Mouse (Mus musculus) midbrain, embryonic 16.5 days (tissue): ENCODE measurements around the gene Dmpk. TPM values are rescaled to one million over a fixed set of nuclear protein-coding genes. Genes with fewer than 3 reads are reported as not detected.

Experiments used
- ATAC-seq: fragments of 200-750 bp; cut with Nextera tagmentation; 2 replicates; pipeline ENCODE4 v1.8.0; 2017; ENCODE audit warnings: moderate TSS enrichment
- H3K27ac ChIP-seq: fragments of 300-500 bp; sonication (generic); 2 replicates; pipeline ENCODE4 v1.5.1; 2014; ENCODE audit warnings: mild to moderate bottlenecking, low read length, mixed read lengths
- H3K27me3 ChIP-seq: fragments of 300-500 bp; sonication (generic); 2 replicates; pipeline ENCODE4 v1.6.1; 2014; ENCODE audit warnings: low read depth, low read length, mixed read lengths; ENCODE audit not compliant: control insufficient read depth, insufficient read depth
- H3K36me3 ChIP-seq: fragments of 300-500 bp; sonication (generic); 2 replicates; pipeline ENCODE4 v1.6.1; 2014; ENCODE audit warnings: mild to moderate bottlenecking, low read length, moderate library complexity, mixed read lengths; ENCODE audit not compliant: control insufficient read depth, insufficient read depth
- H3K4me1 ChIP-seq: fragments of 300-500 bp; sonication (generic); 2 replicates; pipeline ENCODE4 v1.6.1; 2014; ENCODE audit warnings: mild to moderate bottlenecking, low read length, mixed read lengths; ENCODE audit not compliant: control insufficient read depth, insufficient read depth
- H3K4me2 ChIP-seq: fragments of 300-500 bp; sonication (generic); 2 replicates; pipeline ENCODE4 v1.6.1; 2014; ENCODE audit warnings: mild to moderate bottlenecking, low read length, mixed read lengths
- H3K4me3 ChIP-seq: fragments of 300-500 bp; sonication (generic); 2 replicates; pipeline ENCODE4 v1.5.1; 2014; ENCODE audit warnings: low read depth, mild to moderate bottlenecking, low read length, moderate library complexity, mixed read lengths
- H3K9ac ChIP-seq: fragments of 300-500 bp; sonication (generic); 2 replicates; pipeline ENCODE4 v1.6.1; 2014; ENCODE audit warnings: low read depth, low read length, mixed read lengths
- H3K9me3 ChIP-seq: fragments of 300-500 bp; sonication (generic); replicated peaks from 2 replicates; pipeline ENCODE4 v1.6.1; 2014; ENCODE audit warnings: mild to moderate bottlenecking, low read length, mixed read lengths; ENCODE audit not compliant: control insufficient read depth, poor library complexity, severe bottlenecking
- WGBS: fragments of 180-500 bp; shearing (Covaris S2); extraction: QIAGEN DNeasy Blood & Tissue Kit; methylation state at CpG from one replicate; pipeline ENCODE4 v1.1.7; 2014; 5-methylcytosine and 5-hydroxymethylcytosine counted together
- microRNA-seq: library from miRNA; unstranded; fragments of <30 nt; microRNA quantifications from one replicate; pipeline ENCODE4, GENCODE M21; 2017
- polyA plus RNA-seq: library from polyadenylated mRNA; unstranded; fragments of >200 nt; fragmentation: Nextera tagmentation; extraction: Ambion mirVana; gene quantifications from 2 replicates; pipeline ENCODE4 v1.2.1, GENCODE M21; 2015

Gene Dmpk
- polyA plus RNA-seq, 1 experiment from 2014 or later, result 8.1 TPM

DNA sequence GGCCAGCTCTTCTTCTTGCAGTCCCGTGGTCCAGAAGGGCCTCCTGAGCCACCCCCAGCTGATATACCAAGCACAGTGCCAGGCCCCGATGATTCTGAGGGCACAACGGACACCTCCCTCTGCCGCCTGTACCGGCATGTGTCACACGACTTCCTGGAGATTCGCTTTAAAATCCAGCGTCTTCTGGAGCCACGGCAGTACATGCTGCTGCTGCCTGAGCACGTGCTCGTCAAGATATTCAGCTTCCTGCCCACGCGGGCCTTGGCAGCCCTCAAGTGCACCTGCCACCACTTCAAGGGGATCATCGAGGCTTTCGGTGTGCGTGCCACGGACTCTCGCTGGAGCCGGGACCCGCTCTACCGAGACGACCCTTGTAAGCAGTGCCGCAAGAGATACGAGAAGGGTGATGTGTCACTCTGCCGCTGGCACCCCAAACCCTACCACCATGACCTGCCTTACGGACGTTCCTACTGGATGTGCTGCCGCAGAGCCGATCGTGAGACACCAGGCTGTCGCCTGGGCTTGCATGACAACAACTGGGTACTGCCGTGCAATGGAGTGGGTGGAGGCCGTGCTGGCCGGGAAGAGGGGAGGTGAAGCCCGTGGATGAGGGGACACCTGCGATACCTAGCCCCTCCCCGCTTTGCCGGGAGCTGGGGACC is 53.2 kb downstream of the Dmpk start:
- Histone ChIP-seq H3K27ac (no peak overlapping the region), H3K9ac (no peak overlapping the region), H3K4me2 (no peak overlapping the region), H3K36me3 (peaks cover 30% of the 10 kb centered on the region), H3K4me1 (peaks cover 4% of the 10 kb centered on the region), H3K27me3 (no peaks in the 10 kb centered on the region), H3K4me3 (no peak overlapping the region), H3K9me3 (no peaks in the 10 kb centered on the region)
- 91% methylated on average over 38 of the region's 38 CpGs for WGBS
- no peak for ATAC-seq

- Histone ChIP-seq H3K36me3 (peaks cover 30% of the 10 kb centered on the region), H3K9me3 (no peaks in the 10 kb centered on the region), H3K9ac (no peak overlapping the region), H3K4me3 (no peak overlapping the region), H3K4me1 (no peaks in the 10 kb centered on the region), H3K27ac (no peak overlapping the region), H3K27me3 (no peaks in the 10 kb centered on the region), H3K4me2 (no peak overlapping the region)
- no peak for ATAC-seq
- WGBS, result 49% methylated on average over 5 of the region's 5 CpGs
Observed at GRCm38 (mm10) chr7:19137380-19137779, 53.7 kb downstream of the Dmpk start.

Small RNA genes within 50 kb of the gene (microRNA-seq; reads per million reads assigned to microRNA genes)
- not detected for gene Mir3100

Other genes with a start within 250 kb of the Dmpk start
- 0.45 and 0.69 TPM in 2 replicates for gene Mill2, start 243.9 kb upstream of the Dmpk start, polyA plus RNA-seq
- 25.4 and 29.9 TPM in 2 replicates for gene Pglyrp1, start 212.5 kb upstream of the Dmpk start, polyA plus RNA-seq
- gene Ccdc61, start 173.4 kb upstream of the Dmpk start, polyA plus RNA-seq, result 24.7 and 31.2 TPM in 2 replicates
- gene Nova2, start 158.0 kb upstream of the Dmpk start, polyA plus RNA-seq, result 11.9 and 14.3 TPM in 2 replicates
- gene Nanos2, start 96.4 kb upstream of the Dmpk start, polyA plus RNA-seq, result 0.52 and 0.79 TPM in 2 replicates
- gene Mypop, start 92.6 kb upstream of the Dmpk start, polyA plus RNA-seq, result 3.9 and 5.1 TPM in 2 replicates
- gene Irf2bp1, start 79.8 kb upstream of the Dmpk start, polyA plus RNA-seq, result 26.0 and 26.7 TPM in 2 replicates
- not detected in 2 replicates for gene Foxa3, start 60.3 kb upstream of the Dmpk start, polyA plus RNA-seq
- gene Sympk, start 59.5 kb upstream of the Dmpk start, polyA plus RNA-seq, result 25.6 and 28.7 TPM in 2 replicates
- 0.14 and 0.28 TPM in 2 replicates for gene Rsph6a, start 29.2 kb upstream of the Dmpk start, polyA plus RNA-seq
- 28.4 and 28.7 TPM in 2 replicates for gene Dmwd, start 7.6 kb upstream of the Dmpk start, polyA plus RNA-seq
- 1.5 and 1.6 TPM in 2 replicates for gene Six5, start 10.7 kb downstream of the Dmpk start, polyA plus RNA-seq
- 8.2 and 9.5 TPM in 2 replicates for gene Gm4969, start 34.5 kb downstream of the Dmpk start, polyA plus RNA-seq
- 18.2 and 21.1 TPM in 2 replicates for gene Fbxo46, start 36.0 kb downstream of the Dmpk start, polyA plus RNA-seq
- gene Qpctl, start 65.4 kb downstream of the Dmpk start, polyA plus RNA-seq, result 24.9 and 28.8 TPM in 2 replicates
- gene Snrpd2, start 65.9 kb downstream of the Dmpk start, polyA plus RNA-seq, result 105 TPM in 2 replicates
- 4.0 and 4.8 TPM in 2 replicates for gene Gipr, start 82.3 kb downstream of the Dmpk start, polyA plus RNA-seq
- 10.6 TPM in 2 replicates for gene Eml2, start 92.6 kb downstream of the Dmpk start, polyA plus RNA-seq
- gene Gpr4, start 128.7 kb downstream of the Dmpk start, polyA plus RNA-seq, result 3.4 and 4.5 TPM in 2 replicates
- 33.8 and 36.5 TPM in 2 replicates for gene Opa3, start 144.5 kb downstream of the Dmpk start, polyA plus RNA-seq
- 35.5 and 40.9 TPM in 2 replicates for gene Vasp, start 188.0 kb downstream of the Dmpk start, polyA plus RNA-seq
- gene Ppm1n, start 196.2 kb downstream of the Dmpk start, polyA plus RNA-seq, result 1.5 and 1.6 TPM in 2 replicates
- gene Rtn2, start 198.8 kb downstream of the Dmpk start, polyA plus RNA-seq, result 111 and 114 TPM in 2 replicates
- 0.06 TPM in 2 replicates for gene Fosb, start 226.2 kb downstream of the Dmpk start, polyA plus RNA-seq